Mouse (Mus musculus) myocyte (in vitro differentiated cells): ENCODE results near the gene Oasl1. TPM values are rescaled to one million over a fixed set of nuclear protein-coding genes. Genes with fewer than 3 reads are reported as not detected.

Experiments used
- H3K27me3 ChIP-seq: one replicate; pipeline ENCODE4 v1.6.1; 2011; ENCODE audit not compliant: control insufficient read depth, insufficient read depth, insufficient read length
- H3K36me3 ChIP-seq: one replicate; pipeline ENCODE4 v1.6.1; 2011; ENCODE audit not compliant: control insufficient read depth, insufficient read depth
- H3K4me2 ChIP-seq: one replicate; pipeline ENCODE4 v1.6.1; 2011; ENCODE audit warnings: low read depth, control low read depth
- H3K4me3 ChIP-seq: one replicate; pipeline ENCODE4 v1.5.1; 2011; ENCODE audit warnings: mild to moderate bottlenecking, control low read depth, moderate library complexity
- H3K79me2 ChIP-seq: one replicate; pipeline ENCODE4 v1.6.1; 2011; ENCODE audit not compliant: control insufficient read depth, insufficient read depth
- H3ac ChIP-seq: one replicate; pipeline ENCODE4 v1.6.1; 2011; ENCODE audit not compliant: control insufficient read depth, insufficient read length
- CEBPB ChIP-seq: IDR thresholded peaks from 2 replicates; pipeline ENCODE4 v1.6.1; 2011; ENCODE audit warnings: mild to moderate bottlenecking, moderate library complexity; ENCODE audit not compliant: poor library complexity, insufficient read depth, severe bottlenecking
- E2F4 ChIP-seq: IDR thresholded peaks from one replicate; pipeline ENCODE4 v1.6.1; 2011; ENCODE audit warnings: mild to moderate bottlenecking, control low read depth, moderate library complexity; ENCODE audit not compliant: insufficient read depth
- MAX ChIP-seq: IDR thresholded peaks from one replicate; pipeline ENCODE4 v1.6.1; 2011; ENCODE audit warnings: low read depth, mild to moderate bottlenecking, control low read depth
- MYOD1 ChIP-seq, 3 experiments: IDR thresholded peaks; one replicate each; pipeline ENCODE4 v1.6.1; 2011; ENCODE audit warnings: control low read depth in 2 of 3, low read depth in 2 of 3, mild to moderate bottlenecking in 2 of 3, moderate library complexity in 1 of 3; ENCODE audit not compliant: insufficient read length in 2 of 3, control insufficient read depth in 1 of 3
- MYOG ChIP-seq, 3 experiments: IDR thresholded peaks; one replicate each; pipeline ENCODE4 v1.6.1; 2011; ENCODE audit warnings: control low read depth in 2 of 3, low read depth in 2 of 3, mild to moderate bottlenecking in 2 of 3; ENCODE audit not compliant: insufficient read length in 2 of 3, control insufficient read depth in 1 of 3, insufficient read depth in 1 of 3
- POLR2A ChIP-seq: IDR thresholded peaks from one replicate; pipeline ENCODE4 v1.6.1; 2011; ENCODE audit warnings: low read depth, mild to moderate bottlenecking, control low read depth, moderate library complexity; ENCODE audit not compliant: insufficient read length
- POLR2AphosphoS2 ChIP-seq: IDR thresholded peaks from one replicate; pipeline ENCODE4 v1.6.1; 2011; ENCODE audit warnings: low read depth, control low read depth; ENCODE audit not compliant: insufficient read length
- REST ChIP-seq: IDR thresholded peaks from one replicate; pipeline ENCODE4 v1.6.1; 2011; ENCODE audit warnings: mild to moderate bottlenecking, control low read depth, moderate library complexity; ENCODE audit not compliant: insufficient read depth, insufficient read length
- SRF ChIP-seq: IDR thresholded peaks from one replicate; pipeline ENCODE4 v1.6.1; 2011; ENCODE audit warnings: low read depth; ENCODE audit not compliant: control insufficient read depth, insufficient read length
- TCF12 ChIP-seq: IDR thresholded peaks from one replicate; pipeline ENCODE4 v1.6.1; 2011; ENCODE audit warnings: mild to moderate bottlenecking, control low read depth; ENCODE audit not compliant: poor library complexity, insufficient read depth, severe bottlenecking
- TCF3 ChIP-seq: IDR thresholded peaks from one replicate; pipeline ENCODE4 v1.6.1; 2011; ENCODE audit warnings: low read depth, control low read depth; ENCODE audit not compliant: insufficient read length
- USF1 ChIP-seq: IDR thresholded peaks from one replicate; pipeline ENCODE4 v1.6.1; 2011; ENCODE audit warnings: low read depth, mild to moderate bottlenecking, control low read depth, moderate library complexity
- polyA plus RNA-seq: library from polyadenylated mRNA; unstranded; fragments of >200 nt; fragmentation: generic; extraction: Trizol; gene quantifications from one replicate; pipeline ENCODE4 v1.2.1, GENCODE M21; 2012; ENCODE audit warnings: missing spikeins

Oasl1 gene
- polyA plus RNA-seq, 1 experiment, result 0.56 TPM

GRCm38 (mm10) chr5:114896688-114897373, 26.2 kb upstream of the Oasl1 start, which contains the start of gene Oasl2:
Gene Oasl2, plus strand, starts transcription at chr5:114896936.
- H3K4me3 ChIP-seq, result peak within 1 kb of the TSS; percentile 6
- H3ac ChIP-seq, result no peak within 1 kb of the TSS
- H3K27me3 ChIP-seq, result no peaks in the 10 kb centered on the region
- TF ChIP-seq MAX, result no peak
- no peaks in the 10 kb centered on the region for H3K79me2 ChIP-seq
- no peaks in the 10 kb centered on the region for H3K36me3 ChIP-seq
- H3K4me2 ChIP-seq, result peak within 1 kb of the TSS; percentile 72

GRCm38 (mm10) chr5:114897374-114897793, 25.7 kb upstream of the Oasl1 start:
- H3K36me3 ChIP-seq, result no peaks in the 10 kb centered on the region
- H3K4me2 ChIP-seq, result peak overlapping the region; percentile 72
- H3K79me2 ChIP-seq, result no peaks in the 10 kb centered on the region
- peak overlapping the region; percentile 6 for H3K4me3 ChIP-seq
- no peak overlapping the region for H3ac ChIP-seq
- TF ChIP-seq TCF3 (no peak), MAX (no peak), POLR2A (no peak), POLR2AphosphoS2 (no peak), E2F4 (no peak), TCF12 (no peak), USF1 (no peak), CEBPB (no peak), MYOD1 (IDR thresholded peaks at IDR 0.05; ENCODE audit: control insufficient read depth in 1 of 3, insufficient read length in 2 of 3, low read depth in 2 of 3) (no peak), MYOG (IDR thresholded peaks at IDR 0.05; ENCODE audit: control insufficient read depth in 1 of 3, insufficient read depth in 1 of 3, insufficient read length in 2 of 3, low read depth in 2 of 3) (no peak), SRF (no peak), REST (no peak)
- no peaks in the 10 kb centered on the region for H3K27me3 ChIP-seq

- TF ChIP-seq MAX, result no peak
- no peak for TF ChIP-seq USF1
- TF ChIP-seq MYOG (IDR thresholded peaks at IDR 0.05; ENCODE audit: control insufficient read depth in 1 of 3, insufficient read depth in 1 of 3, insufficient read length in 2 of 3, low read depth in 2 of 3), result no peak
- TF ChIP-seq MYOD1 (IDR thresholded peaks at IDR 0.05; ENCODE audit: control insufficient read depth in 1 of 3, insufficient read length in 2 of 3, low read depth in 2 of 3), result no peak
- TF ChIP-seq E2F4, result no peak
- no peak for TF ChIP-seq POLR2A
- H3ac ChIP-seq, result no peak overlapping the region
- no peak overlapping the region for H3K4me3 ChIP-seq
- no peak overlapping the region for H3K4me2 ChIP-seq
- H3K36me3 ChIP-seq, result no peaks in the 10 kb centered on the region
- H3K27me3 ChIP-seq, result no peaks in the 10 kb centered on the region
- H3K79me2 ChIP-seq, result no peaks in the 10 kb centered on the region
Measured at GRCm38 (mm10) chr5:114898857-114899256, 24.2 kb upstream of the Oasl1 start.

- H3ac ChIP-seq, result no peak overlapping the region
- H3K36me3 ChIP-seq, result no peaks in the 10 kb centered on the region
- H3K4me3 ChIP-seq, result no peak overlapping the region
- H3K4me2 ChIP-seq, result no peak overlapping the region
- H3K79me2 ChIP-seq, result no peaks in the 10 kb centered on the region
- TF ChIP-seq USF1 (no peak), SRF (no peak), E2F4 (no peak), MYOG (IDR thresholded peaks at IDR 0.05; ENCODE audit: control insufficient read depth in 1 of 3, insufficient read depth in 1 of 3, insufficient read length in 2 of 3, low read depth in 2 of 3) (no peak), MAX (no peak), REST (no peak), MYOD1 (IDR thresholded peaks at IDR 0.05; ENCODE audit: control insufficient read depth in 1 of 3, insufficient read length in 2 of 3, low read depth in 2 of 3) (no peak), POLR2AphosphoS2 (no peak), CEBPB (no peak), TCF12 (no peak), POLR2A (no peak), TCF3 (no peak)
- H3K27me3 ChIP-seq, result no peaks in the 10 kb centered on the region
Measured at GRCm38 (mm10) chr5:114902413-114902812, 20.6 kb upstream of the Oasl1 start.

- no peak overlapping the region for H3K4me2 ChIP-seq
- no peaks in the 10 kb centered on the region for H3K27me3 ChIP-seq
- TF ChIP-seq MYOD1 (IDR thresholded peaks at IDR 0.05; ENCODE audit: control insufficient read depth in 1 of 3, insufficient read length in 2 of 3, low read depth in 2 of 3), result no peak
- TF ChIP-seq SRF, result no peak
- TF ChIP-seq REST, result no peak
- H3K4me3 ChIP-seq, result no peak overlapping the region
- no peaks in the 10 kb centered on the region for H3K36me3 ChIP-seq
- H3ac ChIP-seq, result no peak overlapping the region
- H3K79me2 ChIP-seq, result no peaks in the 10 kb centered on the region
Measured at GRCm38 (mm10) chr5:114908598-114909305, 14.3 kb upstream of the Oasl1 start.
